Mouse (Mus musculus): Measurements from ENCODE around the gene 4933434E20Rik.

DNA sequence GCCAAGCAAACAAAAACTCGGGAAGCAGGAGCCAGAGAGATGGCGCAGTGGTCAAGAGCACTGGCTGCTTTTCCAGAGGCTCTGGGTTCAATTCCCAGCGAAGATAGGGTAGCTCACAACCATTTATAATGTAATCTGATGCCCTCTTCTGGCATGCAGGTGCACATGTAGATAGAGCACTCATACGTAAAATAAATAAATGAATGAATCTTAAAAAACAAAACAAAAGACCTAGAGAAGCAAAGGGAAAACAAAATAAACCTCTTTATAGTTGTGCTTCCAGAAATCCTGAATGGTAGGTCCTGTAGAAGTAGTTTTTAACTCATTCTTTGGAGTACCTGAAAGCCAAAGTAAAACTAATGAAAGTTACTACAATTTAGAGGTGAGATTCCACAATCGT is 26.8 kb downstream of the 4933434E20Rik start:
- TF ChIP-seq EP300 (IDR thresholded peaks at IDR 0.05; ENCODE audit: insufficient read depth, low read depth, low read length) (no peak), POLR2A (IDR thresholded peaks at IDR 0.05; ENCODE audit: insufficient read depth, low read length) (no peak)

Data from ES-Bruce4 (cell line).